Mouse (Mus musculus): ENCODE data around the gene Sytl3.

DNA sequence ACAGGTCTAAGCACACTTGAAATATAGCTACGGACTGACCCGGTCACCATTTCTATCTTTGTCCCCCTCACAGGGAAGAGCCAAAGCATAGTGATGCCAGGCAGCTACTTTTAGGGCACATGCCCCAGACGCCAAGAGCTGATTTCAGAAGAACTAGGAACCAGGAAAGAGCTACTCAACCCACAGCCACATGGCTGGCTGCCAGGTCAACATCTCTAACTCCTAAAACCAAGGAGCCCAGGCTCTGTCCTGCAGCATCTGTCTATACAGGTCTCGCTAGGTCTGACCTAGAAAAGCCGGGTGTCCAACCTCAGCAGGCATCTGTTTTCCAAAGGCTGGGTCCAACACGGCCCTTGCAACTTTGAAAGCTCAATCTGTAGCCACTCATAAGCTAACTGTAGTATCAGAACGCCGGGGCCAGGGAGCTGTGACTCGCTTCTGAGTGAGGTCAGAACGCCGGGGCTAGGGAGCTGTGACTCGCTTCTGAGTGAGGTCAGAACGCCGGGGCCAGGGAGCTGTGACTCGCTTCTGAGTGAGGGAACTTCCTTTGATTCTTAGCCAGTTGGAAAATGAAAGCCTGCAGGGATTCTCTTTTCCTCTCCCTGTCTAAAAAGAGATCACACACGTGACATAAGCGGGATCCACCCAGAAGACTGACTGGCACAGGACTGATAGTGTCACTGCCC is 90.0 kb downstream of the Sytl3 start:
- TF ChIP-seq CTCF (IDR thresholded peaks at IDR 0.05; ENCODE audit: low read depth) (no peak), EP300 (IDR thresholded peaks at IDR 0.05; ENCODE audit: low read depth) (no peak)
